Mouse (Mus musculus) stomach, postnatal 0 days (tissue): Measurements from ENCODE around the gene Yju2.

ENCODE experiments used
- CTCF ChIP-seq: IDR thresholded peaks from 2 replicates; pipeline ENCODE4 v1.5.1; 2016; ENCODE audit warnings: antibody characterized with exemption, low read depth, mild to moderate bottlenecking, moderate library complexity
- EP300 ChIP-seq: optimal IDR thresholded peaks from 2 replicates; pipeline ENCODE3; 2016; ENCODE audit warnings: antibody characterized with exemption

DNA sequence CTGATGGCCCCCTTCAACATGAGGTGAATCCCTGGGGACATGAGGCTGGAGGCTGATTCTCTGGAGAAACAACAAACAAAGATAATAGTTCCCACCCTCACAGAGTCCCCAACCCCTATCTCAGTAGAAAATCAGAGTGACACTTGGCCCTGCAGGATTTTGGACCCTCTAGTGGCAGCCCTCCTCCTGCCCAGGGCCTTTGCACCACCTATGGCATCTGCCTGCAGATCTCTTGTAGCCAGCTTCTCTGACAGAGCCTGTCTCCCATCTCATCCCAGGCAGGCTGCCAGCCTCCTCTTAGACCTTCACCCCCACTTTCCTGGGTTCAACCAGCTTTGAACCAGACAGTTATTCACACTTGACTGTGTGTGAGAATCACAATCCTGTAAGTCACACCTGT lies 1.9 kb downstream of the Yju2 start:
- TF ChIP-seq CTCF (no peak), EP300 (no peak)
